8 mouse cellular contexts compared by ENCODE assay signal in genomic region chr4:107007359-107007758, GRCm38 (mm10).
"Had no signal": no experiment of that assay in that cellular context is flagged by ENCODE, and none has a peak within 500 bp of the region (broad histone marks: within the 10 kb centered on the region; RNA-seq: fewer than 3 reads in every experiment).

No protein-coding gene starts in this region.

- H3K27ac ChIP-seq: kidney, embryonic 15.5 days; limb, embryonic 13.5 days; midbrain, embryonic 13.5 days had no signal

- H3K9ac ChIP-seq: kidney, embryonic 15.5 days; limb, embryonic 13.5 days; midbrain, embryonic 13.5 days had no signal

- H3K27me3 ChIP-seq: kidney, embryonic 15.5 days; limb, embryonic 13.5 days; midbrain, embryonic 13.5 days had no signal

- H3K9me3 ChIP-seq: kidney, embryonic 15.5 days; limb, embryonic 13.5 days; midbrain, embryonic 13.5 days had no signal

- DNase-seq: kidney, adult 11 months; kidney, postnatal 14 days; left cerebral cortex, postnatal 4 days; lung, adult 18-20 months; thymus, postnatal 36 days had no signal

- ATAC-seq: midbrain, embryonic 13.5 days had no signal

- H3K4me3 ChIP-seq: kidney, embryonic 15.5 days; limb, embryonic 13.5 days; midbrain, embryonic 13.5 days had no signal

- H3K4me2 ChIP-seq: kidney, embryonic 15.5 days; limb, embryonic 13.5 days; midbrain, embryonic 13.5 days had no signal
